Mouse (Mus musculus) megakaryocyte progenitor cell, adult 5-6 weeks (primary cell): ENCODE results near the gene Ddx51. TPM values are rescaled to one million over a fixed set of nuclear protein-coding genes. Genes with fewer than 3 reads are reported as not detected.

ENCODE experiments used
- ATAC-seq: replicated peaks from 2 replicates; pipeline ENCODE4 v1.8.0; 2016; ENCODE audit warnings: mild to moderate bottlenecking, moderate TSS enrichment, inconsistent platforms; ENCODE audit not compliant: poor library complexity
- total RNA-seq, 2 experiments: library from RNA; stranded (forward) in 1 of 2; stranded (reverse) in 1 of 2; fragments of 157-497, 149-512 nt in 1 of 2; fragments of 200-1000 nt in 1 of 2; gene quantifications; 2 replicates each; pipeline versions ENCODE4 v1.2.3 to v1.2.4; 2015 to 2017

Gene Ddx51
- total RNA-seq (2015) (15.9 and 19.0 TPM in 2 replicates), total RNA-seq (2017) (8.3 and 9.5 TPM in 2 replicates)

GRCm38 (mm10) chr5:110652719-110653648 lies at the start of gene Ddx51, which contains the start of gene Noc4l:
Ddx51 (plus strand) TSS chr5:110653451.
Noc4l (minus strand) TSS chr5:110653417.
- ATAC-seq, result peak; percentile 90

- no peak for ATAC-seq
These were observed 48.9 kb upstream of the Ddx51 start for GRCm38 (mm10) chr5:110604311-110604710.

DNA sequence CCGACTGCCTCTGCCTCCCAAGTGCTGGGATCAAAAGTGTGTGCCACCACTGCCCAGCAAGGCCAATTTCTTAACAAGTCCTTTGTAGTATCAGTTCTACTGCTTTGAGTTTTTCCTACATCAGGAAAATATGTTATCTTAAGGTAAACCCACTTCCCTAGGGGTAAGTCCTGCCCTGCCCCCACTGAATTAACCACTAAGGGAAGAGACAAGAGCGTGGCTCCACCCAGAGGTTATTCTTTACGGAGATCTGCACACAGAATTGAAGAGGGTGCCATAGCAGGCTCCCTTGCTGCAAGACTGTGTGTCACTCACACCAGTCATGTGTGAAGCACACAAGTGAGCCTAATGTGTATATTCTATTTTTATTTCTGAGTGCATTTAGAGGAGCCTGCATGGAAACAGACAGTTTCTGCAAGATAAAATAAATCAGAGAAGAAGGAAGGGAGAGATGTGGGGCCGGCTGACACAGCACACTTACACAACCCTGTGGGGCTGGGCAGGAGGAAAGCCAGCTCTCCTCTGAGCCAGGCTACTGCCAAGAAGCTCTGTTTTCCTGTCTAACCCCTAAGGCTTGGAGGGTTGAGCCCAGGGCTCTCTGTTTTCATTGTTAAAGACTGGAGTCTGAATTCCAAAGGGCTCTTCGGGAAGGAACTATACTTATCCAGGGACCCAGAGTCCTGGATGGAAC lies 47.6 kb upstream of the Ddx51 start:
- ATAC-seq, result 0 out of 2 replicates have a peak, but pooled peaks have one; percentile 21

DNA sequence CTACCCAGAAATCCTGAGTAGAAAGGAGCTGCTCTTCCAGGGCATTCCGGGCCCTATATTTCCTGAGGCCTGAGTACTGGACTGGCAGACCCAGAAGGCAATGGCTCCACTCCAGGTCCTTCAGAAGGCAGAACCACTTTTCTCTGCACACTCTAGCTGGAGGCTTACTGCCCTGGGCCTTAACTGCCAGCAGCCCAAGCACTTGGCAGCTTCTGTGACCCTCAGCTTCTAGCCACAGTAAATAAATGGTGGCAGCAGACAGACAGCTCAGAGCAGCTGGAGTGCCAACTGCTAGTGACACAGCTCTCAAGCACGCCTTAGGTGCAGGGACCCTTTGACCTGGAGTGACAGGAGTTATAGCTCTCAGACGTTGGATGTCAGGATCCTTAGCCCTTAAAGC lies 45.5 kb upstream of the Ddx51 start:
- no peak for ATAC-seq

- no peak for ATAC-seq
These were observed 44.9 kb upstream of the Ddx51 start for GRCm38 (mm10) chr5:110608336-110608735.

GRCm38 (mm10) chr5:110608941-110609340 lies 44.3 kb upstream of the Ddx51 start:
- ATAC-seq, result no peak

DNA sequence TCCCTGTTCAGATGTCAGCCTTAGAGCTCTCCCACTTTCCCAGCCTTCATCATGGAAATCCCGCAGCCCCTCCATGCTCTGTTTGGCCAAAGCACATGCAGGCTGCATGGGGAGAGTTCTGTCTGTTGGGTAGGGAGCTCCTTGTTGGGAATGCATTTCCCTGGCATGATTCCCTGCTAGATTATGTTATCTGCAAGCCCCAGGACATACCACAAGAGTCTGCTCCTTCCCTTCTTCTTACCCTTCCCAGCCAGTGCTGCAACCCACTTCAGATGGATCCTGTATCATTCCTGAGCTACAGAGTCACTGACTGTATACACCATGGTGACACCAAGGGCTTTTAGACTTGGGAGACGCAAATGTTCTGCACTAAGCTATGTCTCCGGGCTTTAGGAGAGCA lies 43.8 kb upstream of the Ddx51 start:
- ATAC-seq, result no peak

- no peak for ATAC-seq
These were observed 43.4 kb upstream of the Ddx51 start for GRCm38 (mm10) chr5:110609868-110610267.

- no peak for ATAC-seq
These were observed 42.8 kb upstream of the Ddx51 start for GRCm38 (mm10) chr5:110610484-110610883.

DNA sequence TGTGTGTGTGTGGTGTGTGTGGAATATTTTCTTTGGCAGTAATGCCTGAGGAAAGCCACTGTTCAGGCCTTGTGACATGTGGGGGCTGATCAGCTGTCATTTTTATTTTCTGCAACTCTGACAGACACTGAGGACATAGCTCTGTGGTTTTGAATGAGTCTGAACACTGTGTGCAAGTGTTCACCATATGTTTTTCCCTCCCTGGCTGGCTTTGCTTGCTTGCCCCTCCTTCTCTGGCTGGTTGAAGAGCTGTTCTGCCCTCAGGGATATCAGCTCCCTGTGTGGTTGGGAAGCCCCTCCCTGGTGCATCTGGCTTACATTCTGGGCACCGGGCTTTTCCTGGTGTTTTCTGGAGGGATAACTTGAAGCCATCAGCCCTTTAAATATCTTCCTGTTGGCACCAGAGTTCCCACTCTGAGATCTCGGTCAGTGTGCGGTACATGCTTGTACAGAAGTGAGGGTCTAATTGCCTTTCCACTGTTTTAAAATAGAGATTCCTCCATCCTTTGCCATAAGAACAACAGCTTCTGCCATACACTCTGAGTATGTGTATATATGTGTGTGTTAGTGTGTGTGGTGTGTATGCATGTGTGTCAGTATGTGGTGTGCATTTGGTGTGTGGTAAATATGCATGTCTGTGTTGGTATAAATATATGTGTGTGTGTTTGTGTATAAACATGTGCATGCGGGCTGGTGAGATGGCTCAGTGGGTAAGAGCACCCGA lies 41.7 kb upstream of the Ddx51 start:
- ATAC-seq, result no peak

DNA sequence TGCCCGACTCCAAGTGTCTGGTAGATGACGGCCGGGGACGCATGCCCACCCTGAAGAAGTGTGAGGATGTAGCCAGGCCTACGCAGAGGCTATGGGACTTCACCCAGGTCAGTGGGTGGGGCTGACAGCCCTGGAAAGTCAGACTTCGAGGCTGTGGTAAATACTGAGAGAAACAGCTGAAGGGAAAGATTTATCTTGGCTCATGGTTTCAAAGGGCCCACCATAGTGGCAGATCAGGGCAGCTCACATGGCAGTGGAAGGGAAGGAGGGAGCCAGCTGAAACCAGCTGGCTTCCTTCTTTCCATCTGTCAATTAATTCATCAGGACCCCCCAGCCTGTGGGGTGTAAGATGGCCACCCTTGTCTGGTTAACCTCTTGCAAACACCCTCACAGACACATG lies 34.0 kb upstream of the Ddx51 start:
- no peak for ATAC-seq

DNA sequence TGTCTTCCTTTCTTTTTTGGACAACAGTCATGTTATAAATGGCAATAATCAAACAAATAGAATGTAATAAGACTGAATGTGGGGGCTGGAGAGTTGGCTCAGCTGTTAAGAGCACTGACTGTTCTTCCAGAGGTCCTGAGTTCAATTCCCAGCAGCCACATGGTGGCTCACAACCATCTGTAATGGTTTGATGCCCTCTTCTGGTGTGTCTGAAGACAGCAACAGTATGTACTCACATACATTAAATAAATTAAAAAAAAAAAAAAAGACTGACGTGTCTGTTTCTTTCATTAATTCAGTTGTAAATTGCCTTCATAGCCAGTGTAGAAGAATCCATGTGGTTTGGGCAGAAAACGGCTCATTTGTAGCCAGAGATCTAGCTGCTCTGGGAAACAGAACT lies 28.9 kb upstream of the Ddx51 start:
- no peak for ATAC-seq

GRCm38 (mm10) chr5:110627351-110627750 lies 25.9 kb upstream of the Ddx51 start:
- ATAC-seq, result no peak

DNA sequence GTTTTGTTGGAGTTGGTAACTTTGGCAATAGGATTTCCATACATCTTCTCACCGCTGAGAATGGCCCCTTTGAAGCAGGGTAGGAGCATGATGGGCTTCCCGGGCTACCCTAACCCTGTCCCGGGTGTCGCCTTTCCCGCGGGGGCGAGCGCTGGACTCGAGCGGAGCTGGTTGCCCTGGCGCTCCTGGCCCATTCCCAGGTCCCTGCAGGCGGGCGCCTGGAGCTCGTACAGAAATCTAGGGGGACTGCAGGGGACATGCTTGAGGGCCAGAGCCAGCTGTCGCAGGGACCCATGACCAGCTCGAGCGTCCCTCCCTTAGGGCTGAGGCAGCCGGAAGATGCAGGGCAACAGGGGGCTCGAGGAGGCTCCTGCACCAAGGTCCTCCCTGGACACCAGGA lies 25.1 kb upstream of the Ddx51 start:
- no peak for ATAC-seq

GRCm38 (mm10) chr5:110629525-110630120 lies 23.6 kb upstream of the Ddx51 start:
- no peak for ATAC-seq

GRCm38 (mm10) chr5:110635951-110636707 lies 17.1 kb upstream of the Ddx51 start:
- ATAC-seq, result peak; percentile 81

GRCm38 (mm10) chr5:110638306-110639074 lies 14.8 kb upstream of the Ddx51 start:
- ATAC-seq, result no peak

GRCm38 (mm10) chr5:110639459-110639858 lies 13.8 kb upstream of the Ddx51 start:
- peak; percentile 96 for ATAC-seq

DNA sequence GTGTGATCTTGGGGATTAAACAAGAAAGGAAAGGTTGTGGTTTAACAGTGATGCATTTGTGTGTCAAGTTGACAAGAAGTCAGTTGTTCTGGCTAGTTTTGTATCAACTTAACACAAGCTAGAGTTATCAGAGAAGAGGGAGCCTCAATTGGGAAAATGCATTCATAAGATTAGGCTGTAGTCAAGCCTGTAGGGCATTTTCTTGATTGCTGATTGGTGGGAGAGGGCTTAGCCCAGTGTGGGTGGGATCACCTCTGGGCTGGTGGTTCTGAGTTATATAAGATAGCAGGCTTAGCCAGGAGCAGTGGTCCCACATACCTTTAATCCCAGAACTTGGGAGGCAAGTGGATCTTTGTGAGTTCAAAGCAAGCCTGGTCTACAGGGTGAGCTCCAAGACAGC lies 6.9 kb upstream of the Ddx51 start:
- ATAC-seq, result peak; percentile 70
